Mouse (Mus musculus) midbrain, embryonic 14.5 days (tissue): ENCODE results near the gene Carf. TPM values are rescaled to one million over a fixed set of nuclear protein-coding genes. Genes with fewer than 3 reads are reported as not detected.
"Not testable (repeated sequence)": the region's sequence is repeated elsewhere in the genome, so short reads cannot be mapped to it uniquely, and the experiment has no call there.

Experiments
- ATAC-seq: fragments of 200-750 bp; cut with Nextera tagmentation; 2 replicates; pipeline ENCODE4 v1.8.0; 2017; ENCODE audit warnings: moderate number of reproducible peaks, moderate library complexity; ENCODE audit not compliant: low FRiP score, low TSS enrichment
- DNase-seq: peaks from one replicate; pipeline ENCODE4 v3.0.0-alpha.2; 2015
- H3K27ac ChIP-seq: fragments of 300-500 bp; sonication (generic); replicated peaks from 2 replicates; pipeline ENCODE4 v1.5.1; 2014; ENCODE audit warnings: mild to moderate bottlenecking, low read depth, low read length, moderate library complexity
- H3K27me3 ChIP-seq: fragments of 300-500 bp; sonication (generic); 2 replicates; pipeline ENCODE4 v1.6.1; 2014; ENCODE audit warnings: low read length, control low read depth, mixed read lengths; ENCODE audit not compliant: control insufficient read depth, insufficient read depth
- H3K36me3 ChIP-seq: fragments of 300-500 bp; sonication (generic); 2 replicates; pipeline ENCODE4 v1.6.1; 2014; ENCODE audit warnings: low read length, control low read depth; ENCODE audit not compliant: control insufficient read depth, insufficient read depth
- H3K4me1 ChIP-seq: fragments of 300-500 bp; sonication (generic); 2 replicates; pipeline ENCODE4 v1.6.1; 2014; ENCODE audit warnings: mild to moderate bottlenecking, antibody characterized with exemption, low read length, control low read depth; ENCODE audit not compliant: control insufficient read depth, insufficient read depth
- H3K4me2 ChIP-seq: fragments of 300-500 bp; sonication (generic); 2 replicates; pipeline ENCODE4 v1.6.1; 2014; ENCODE audit warnings: mild to moderate bottlenecking, low read length, moderate library complexity
- H3K4me3 ChIP-seq: fragments of 300-500 bp; sonication (generic); replicated peaks from 2 replicates; pipeline ENCODE4 v1.5.1; 2014; ENCODE audit warnings: low read depth, low read length
- H3K9ac ChIP-seq: fragments of 300-500 bp; sonication (generic); replicated peaks from 2 replicates; pipeline ENCODE4 v1.6.1; 2014; ENCODE audit warnings: mild to moderate bottlenecking, low read length, moderate library complexity
- H3K9me3 ChIP-seq: fragments of 300-500 bp; sonication (generic); 2 replicates; pipeline ENCODE4 v1.6.1; 2016; ENCODE audit warnings: low read length, control low read depth, mixed read lengths; ENCODE audit not compliant: control insufficient read depth
- WGBS: fragments of 180-500 bp; shearing (Covaris S2); extraction: QIAGEN DNeasy Blood & Tissue Kit; methylation state at CpG from one replicate; pipeline ENCODE4 v1.1.7; 2014; 5-methylcytosine and 5-hydroxymethylcytosine counted together
- polyA plus RNA-seq: library from polyadenylated mRNA; unstranded; fragments of >200 nt; fragmentation: Nextera tagmentation; extraction: Ambion mirVana; gene quantifications from 2 replicates; pipeline ENCODE4 v1.2.1, GENCODE M21; 2014

Carf gene
- polyA plus RNA-seq, 1 experiment from 2014 or later: 10.3 TPM

- Histone ChIP-seq H3K27me3 (no peaks in the 10 kb centered on the region), H3K27ac (no peak overlapping the region), H3K4me2 (no peak overlapping the region), H3K9me3 (no peaks in the 10 kb centered on the region), H3K36me3 (no peaks in the 10 kb centered on the region), H3K4me1 (no peaks in the 10 kb centered on the region), H3K4me3 (no peak overlapping the region), H3K9ac (no peak overlapping the region)
- DNase-seq: no peak
- 87% methylated on average over 2 of the region's 2 CpGs for WGBS
- no peak for ATAC-seq
Measured at GRCm38 (mm10) chr1:60169626-60170025, 71.6 kb downstream of the Carf start.

- ATAC-seq (no peak), DNase-seq (no peak)
- H3K36me3 ChIP-seq: no peaks in the 10 kb centered on the region
- no peaks in the 10 kb centered on the region for H3K4me1 ChIP-seq
- H3K27me3 ChIP-seq: no peaks in the 10 kb centered on the region
- no peak overlapping the region for H3K9ac ChIP-seq
- H3K4me3 ChIP-seq: no peak overlapping the region
- H3K4me2 ChIP-seq: no peak overlapping the region
- H3K9me3 ChIP-seq: no peaks in the 10 kb centered on the region
- 79% methylated on average over 2 of the region's 2 CpGs for WGBS
- H3K27ac ChIP-seq: no peak overlapping the region
Measured at GRCm38 (mm10) chr1:60170251-60170650, 72.2 kb downstream of the Carf start.

DNA sequence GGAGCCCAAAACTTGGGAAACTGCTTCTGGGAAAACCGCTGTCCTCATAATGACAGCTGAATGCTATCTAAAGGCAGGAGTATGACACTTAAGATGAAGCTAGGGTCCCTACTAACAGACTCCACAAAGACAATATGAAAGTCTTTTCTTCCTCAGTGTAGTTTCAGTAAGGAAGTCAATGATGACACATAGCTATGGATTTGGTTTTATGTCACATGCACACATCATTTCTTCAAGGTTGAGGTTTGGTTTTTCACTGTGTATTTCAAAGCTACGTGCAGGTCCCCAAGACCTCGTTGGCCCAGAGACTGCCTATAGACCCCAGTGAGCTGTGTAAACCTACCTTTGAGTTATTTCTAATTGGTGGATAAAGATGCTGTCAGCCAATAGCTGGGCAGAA lies 75.1 kb downstream of the Carf start:
- no peaks in the 10 kb centered on the region for H3K27me3 ChIP-seq
- 79% methylated on average over 3 of the region's 3 CpGs for WGBS
- ATAC-seq (no peak), DNase-seq (no peak)
- H3K4me2 ChIP-seq: no peak overlapping the region
- no peaks in the 10 kb centered on the region for H3K36me3 ChIP-seq
- no peak overlapping the region for H3K9ac ChIP-seq
- H3K4me3 ChIP-seq: no peak overlapping the region
- H3K9me3 ChIP-seq: no peaks in the 10 kb centered on the region
- H3K4me1 ChIP-seq: no peaks in the 10 kb centered on the region
- no peak overlapping the region for H3K27ac ChIP-seq

DNA sequence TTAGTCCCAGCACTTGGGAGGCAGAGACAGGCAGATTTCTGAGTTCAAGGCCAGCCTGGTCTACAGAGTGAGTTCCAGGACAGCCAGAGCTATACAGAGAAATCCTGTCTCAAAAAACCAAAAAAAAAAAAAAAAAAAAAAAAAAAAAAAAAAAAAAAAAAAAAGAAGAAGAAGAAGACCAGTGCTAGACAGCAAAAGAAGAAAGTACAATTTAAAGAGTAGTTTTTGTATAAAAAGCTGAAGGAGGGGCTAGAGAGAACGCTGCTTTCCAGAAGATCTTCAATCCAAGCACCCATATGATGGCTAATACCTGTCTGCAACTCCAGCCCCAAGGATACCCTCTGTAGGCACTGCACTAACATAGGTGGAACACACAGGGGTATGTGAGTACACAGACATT lies 79.8 kb downstream of the Carf start:
- not testable (repeated sequence) for ATAC-seq, H3K9me3 ChIP-seq, H3K4me3 ChIP-seq, DNase-seq, H3K36me3 ChIP-seq, H3K4me2 ChIP-seq, H3K27ac ChIP-seq, H3K27me3 ChIP-seq, H3K9ac ChIP-seq
- H3K4me1 ChIP-seq: peaks cover 12% of the 10 kb centered on the region
- 88% methylated on average over 1 of the region's 1 CpGs for WGBS

DNA sequence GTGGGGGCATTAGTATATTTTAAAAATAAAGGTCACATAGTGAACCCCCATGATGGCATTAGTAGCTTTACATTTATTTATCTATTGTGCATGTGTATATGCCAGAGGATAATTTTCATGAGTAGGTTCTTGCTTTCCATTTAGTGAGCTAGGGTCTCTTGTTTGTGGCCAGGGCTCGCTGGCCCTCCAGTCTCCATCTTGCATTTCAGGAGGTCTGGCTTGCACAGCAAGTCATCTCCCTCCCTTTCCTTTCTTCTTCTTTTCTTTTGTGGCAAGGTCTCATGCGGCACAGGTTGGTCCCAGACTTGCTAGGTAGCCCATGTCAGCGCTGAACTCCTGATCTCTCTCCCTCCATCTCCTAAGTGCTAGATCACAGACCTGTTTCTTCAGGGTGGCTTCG lies 81.3 kb downstream of the Carf start:
- Histone ChIP-seq H3K27me3 (no peaks in the 10 kb centered on the region), H3K4me3 (peak overlapping the region; percentile 84), H3K9me3 (no peaks in the 10 kb centered on the region), H3K4me1 (peaks cover 12% of the 10 kb centered on the region), H3K36me3 (no peaks in the 10 kb centered on the region), H3K27ac (0 out of 2 replicates have a peak overlapping the region, but pooled peaks have one; percentile 95), H3K9ac (no peak overlapping the region), H3K4me2 (peak overlapping the region; percentile 65)
- DNase-seq (peak; percentile 33), ATAC-seq (no peak)
- WGBS: 18% methylated on average over 4 of the region's 4 CpGs

DNA sequence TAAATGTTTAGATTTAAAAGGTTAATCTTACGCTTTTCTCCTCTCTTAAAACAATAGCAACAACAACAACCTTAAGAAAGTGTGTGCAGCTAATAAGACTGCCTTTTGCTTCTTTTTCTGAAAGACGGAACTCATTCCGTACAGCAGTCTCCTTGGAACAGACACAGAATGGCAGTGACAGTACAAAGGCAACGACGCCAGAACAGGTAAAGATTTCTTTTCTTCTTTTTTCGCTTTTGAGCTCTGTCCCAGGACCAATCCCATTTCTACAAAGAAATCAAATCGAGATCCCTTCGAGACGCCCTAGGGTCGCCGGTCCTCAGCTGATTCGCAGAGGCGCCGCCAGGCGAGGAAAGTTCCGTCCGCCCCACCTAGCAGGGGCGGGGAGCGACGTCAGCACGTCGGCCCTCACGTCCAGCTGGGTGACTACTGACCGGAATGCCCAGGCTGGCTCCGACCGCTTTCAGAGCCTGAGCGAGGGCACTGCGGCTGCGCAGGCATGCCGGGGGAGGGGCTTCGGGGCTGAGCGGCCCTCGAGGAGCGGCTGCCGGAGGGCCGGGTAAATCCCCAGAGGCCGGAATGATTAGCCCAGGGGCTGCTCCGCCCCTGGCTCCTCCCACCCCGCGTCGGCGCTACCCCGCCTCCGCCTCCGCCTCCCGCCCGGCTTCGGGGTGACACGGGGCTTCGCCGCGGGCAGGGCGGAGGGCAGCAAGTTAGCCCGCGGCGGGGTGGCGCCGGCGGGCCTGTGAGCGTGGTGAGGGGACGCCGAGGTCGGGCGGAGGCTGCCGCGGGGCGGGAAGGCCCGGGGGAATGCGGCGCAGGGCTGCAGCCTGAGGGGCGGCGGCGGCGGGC lies 82.1 kb downstream of the Carf start, which contains the start of gene Nbeal1:
Gene Nbeal1 (plus strand): TSS at position 668 of the 852 bp plus-strand sequence.
- Histone ChIP-seq H3K4me3 (peak within 1 kb of the TSS; percentile 84), H3K9me3 (no peaks in the 10 kb centered on the region), H3K4me2 (peak within 1 kb of the TSS; percentile 65), H3K36me3 (no peaks in the 10 kb centered on the region), H3K27me3 (no peaks in the 10 kb centered on the region), H3K27ac (peak within 1 kb of the TSS; percentile 95), H3K9ac (peak within 1 kb of the TSS; percentile 91), H3K4me1 (peaks cover 12% of the 10 kb centered on the region)
- WGBS: under 1% methylated on average over 74 of the region's 74 CpGs
- DNase-seq (peak; percentile 98), ATAC-seq (peak; percentile 99)

- H3K4me1 ChIP-seq: peaks cover 12% of the 10 kb centered on the region
- no peaks in the 10 kb centered on the region for H3K36me3 ChIP-seq
- under 1% methylated on average over 30 of the region's 30 CpGs for WGBS
- H3K27ac ChIP-seq: peak overlapping the region; percentile 95
- H3K4me3 ChIP-seq: peak overlapping the region; percentile 84
- H3K4me2 ChIP-seq: peak overlapping the region; percentile 65
- no peak for DNase-seq
- H3K9ac ChIP-seq: peak overlapping the region; percentile 91
- no peak for ATAC-seq
- H3K27me3 ChIP-seq: no peaks in the 10 kb centered on the region
- H3K9me3 ChIP-seq: no peaks in the 10 kb centered on the region
Measured at GRCm38 (mm10) chr1:60180784-60181221, 82.8 kb downstream of the Carf start.

DNA sequence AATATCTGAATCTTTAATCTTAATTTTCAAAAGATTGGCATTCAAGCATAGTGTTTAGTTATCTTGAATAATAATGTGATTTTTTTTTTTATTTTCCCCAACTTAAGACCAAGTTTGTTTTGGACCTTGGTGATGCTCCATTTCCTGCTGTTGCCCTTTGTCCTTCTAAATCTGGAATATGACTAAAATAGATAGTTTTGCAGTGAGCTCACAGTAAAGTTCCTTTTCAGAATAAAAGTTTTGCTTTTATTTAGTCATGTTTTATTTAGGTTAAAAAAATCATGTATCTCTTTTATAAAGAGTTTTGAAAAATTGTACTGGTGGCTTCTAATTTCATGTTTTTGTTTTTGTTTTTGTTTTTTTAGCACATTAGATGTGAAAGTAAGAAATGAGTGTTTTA lies 90.4 kb downstream of the Carf start:
- ATAC-seq (no peak), DNase-seq (no peak)
- H3K4me2 ChIP-seq: no peak overlapping the region
- no peak overlapping the region for H3K4me3 ChIP-seq
- H3K9ac ChIP-seq: no peak overlapping the region
- no peak overlapping the region for H3K27ac ChIP-seq
- H3K9me3 ChIP-seq: no peaks in the 10 kb centered on the region
- no peaks in the 10 kb centered on the region for H3K4me1 ChIP-seq
- no peaks in the 10 kb centered on the region for H3K36me3 ChIP-seq
- H3K27me3 ChIP-seq: no peaks in the 10 kb centered on the region

GRCm38 (mm10) chr1:60196813-60197212 lies 98.8 kb downstream of the Carf start:
- no peak overlapping the region for H3K4me2 ChIP-seq
- no peak overlapping the region for H3K4me3 ChIP-seq
- ATAC-seq (no peak), DNase-seq (peak; percentile 15)
- H3K36me3 ChIP-seq: peaks cover 21% of the 10 kb centered on the region
- no peak overlapping the region for H3K9ac ChIP-seq
- H3K27me3 ChIP-seq: no peaks in the 10 kb centered on the region
- 68% methylated on average over 3 of the region's 3 CpGs for WGBS
- no peaks in the 10 kb centered on the region for H3K9me3 ChIP-seq
- no peak overlapping the region for H3K27ac ChIP-seq
- H3K4me1 ChIP-seq: no peaks in the 10 kb centered on the region
